Mouse (Mus musculus) kidney, postnatal 0 days (tissue): ENCODE data around the gene Slc25a11. TPM values are rescaled to one million over a fixed set of nuclear protein-coding genes. Genes with fewer than 3 reads are reported as not detected.

Experiments used
- ATAC-seq: fragments of 200-750 bp; cut with Nextera tagmentation; replicated peaks from 2 replicates; pipeline ENCODE4 v1.8.0; 2017; ENCODE audit warnings: low read depth, moderate number of reproducible peaks, moderate TSS enrichment, moderate library complexity; ENCODE audit not compliant: low FRiP score
- DNase-seq: peaks from one replicate; pipeline ENCODE4 v3.0.0-alpha.2; 2016; ENCODE audit warnings: low spot score
- H3K27ac ChIP-seq: fragments of 300-500 bp; sonication (generic); 2 replicates; pipeline ENCODE4 v1.5.1; 2014; ENCODE audit warnings: mild to moderate bottlenecking
- H3K27me3 ChIP-seq: fragments of 300-500 bp; sonication (generic); 2 replicates; pipeline ENCODE4 v1.6.1; 2014; ENCODE audit warnings: low read length, mixed read lengths; ENCODE audit not compliant: insufficient read depth
- H3K36me3 ChIP-seq: fragments of 300-500 bp; sonication (generic); 2 replicates; pipeline ENCODE4 v1.6.1; 2014; ENCODE audit warnings: low read length, mixed read lengths; ENCODE audit not compliant: insufficient read depth
- H3K4me1 ChIP-seq: fragments of 300-500 bp; sonication (generic); replicated peaks from 2 replicates; pipeline ENCODE4 v1.6.1; 2014; ENCODE audit warnings: antibody characterized with exemption, low read length, mixed read lengths; ENCODE audit not compliant: insufficient read depth
- H3K4me2 ChIP-seq: fragments of 300-500 bp; sonication (generic); 2 replicates; pipeline ENCODE4 v1.6.1; 2014; ENCODE audit warnings: mild to moderate bottlenecking, low read length, moderate library complexity, mixed read lengths
- H3K4me3 ChIP-seq: fragments of 300-500 bp; sonication (generic); replicated peaks from 2 replicates; pipeline ENCODE4 v1.5.1; 2014; ENCODE audit warnings: low read depth, low read length
- H3K9ac ChIP-seq: fragments of 300-500 bp; sonication (generic); 2 replicates; pipeline ENCODE4 v1.6.1; 2014; ENCODE audit warnings: low read depth, low read length
- H3K9me3 ChIP-seq: fragments of 300-500 bp; sonication (generic); replicated peaks from 2 replicates; pipeline ENCODE4 v1.6.1; 2016; ENCODE audit warnings: low read length, inconsistent platforms, mixed read lengths
- CTCF ChIP-seq: IDR thresholded peaks from 2 replicates; pipeline ENCODE4 v1.5.1; 2016; ENCODE audit warnings: antibody characterized with exemption, low read depth, mild to moderate bottlenecking, moderate library complexity
- WGBS: fragments of 180-500 bp; shearing (Covaris S2); extraction: QIAGEN DNeasy Blood & Tissue Kit; methylation state at CpG from one replicate; pipeline ENCODE4 v1.1.7; 2014; 5-methylcytosine and 5-hydroxymethylcytosine counted together
- polyA plus RNA-seq: library from polyadenylated mRNA; unstranded; fragments of >200 nt; fragmentation: Nextera tagmentation; extraction: Ambion mirVana; gene quantifications from 2 replicates; pipeline ENCODE4 v1.2.1, GENCODE M21; 2015

Gene Slc25a11
- polyA plus RNA-seq, 1 experiment from 2014 or later = 227 TPM

DNA sequence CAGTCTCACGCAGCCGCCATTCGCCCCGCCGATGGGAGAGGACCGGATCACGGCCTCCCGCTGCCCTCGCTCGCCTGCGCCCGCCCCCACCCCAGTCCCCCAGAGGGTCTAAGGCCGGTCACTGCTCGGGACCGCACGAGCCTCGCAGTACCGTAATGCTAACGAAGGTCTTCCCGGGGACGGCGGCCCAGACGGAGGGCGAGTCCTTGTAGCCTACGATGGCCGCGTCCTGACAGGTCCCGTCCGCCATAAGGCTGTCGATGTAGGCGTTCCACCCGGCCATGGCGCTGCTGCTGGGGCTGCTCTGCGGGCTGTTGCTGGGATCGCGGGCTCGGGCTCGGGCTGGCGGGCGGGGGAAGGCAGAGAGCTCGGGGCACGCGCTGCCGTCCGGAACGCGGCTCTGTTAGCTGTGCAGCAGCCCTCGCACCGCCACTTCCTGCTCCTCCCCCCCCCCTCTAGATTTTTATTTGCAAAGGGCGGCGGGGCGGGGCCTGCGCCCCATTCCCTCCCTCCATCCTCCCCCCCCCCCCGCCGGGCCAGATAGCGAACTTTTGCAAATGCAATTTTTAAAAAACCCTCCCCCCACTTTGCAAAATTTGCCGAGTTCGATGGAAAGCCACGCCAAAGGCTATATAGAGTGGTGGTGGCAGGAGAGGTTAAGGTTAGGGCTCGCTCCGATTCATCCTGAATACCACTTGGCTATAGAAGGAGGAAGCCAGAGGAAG, 7.1 kb upstream of the Slc25a11 start, which contains the start of gene Pfn1:
Pfn1 (minus strand) TSS at position 447 of the 725 bp plus-strand sequence.
- H3K36me3 ChIP-seq = peaks cover 29% of the 10 kb centered on the region
- peak within 1 kb of the TSS; percentile 91 for H3K4me3 ChIP-seq
- ATAC-seq (peak; percentile 33), DNase-seq (peak; percentile 91)
- no peaks in the 10 kb centered on the region for H3K27me3 ChIP-seq
- H3K4me2 ChIP-seq = peak within 1 kb of the TSS; percentile 90
- H3K4me1 ChIP-seq = peaks cover 29% of the 10 kb centered on the region
- peak within 1 kb of the TSS; percentile 98 for H3K9ac ChIP-seq
- under 1% methylated on average over 44 of the region's 61 CpGs for WGBS
- peak within 1 kb of the TSS; percentile 99 for H3K27ac ChIP-seq
- H3K9me3 ChIP-seq = no peaks in the 10 kb centered on the region
- no peak for TF ChIP-seq CTCF

DNA sequence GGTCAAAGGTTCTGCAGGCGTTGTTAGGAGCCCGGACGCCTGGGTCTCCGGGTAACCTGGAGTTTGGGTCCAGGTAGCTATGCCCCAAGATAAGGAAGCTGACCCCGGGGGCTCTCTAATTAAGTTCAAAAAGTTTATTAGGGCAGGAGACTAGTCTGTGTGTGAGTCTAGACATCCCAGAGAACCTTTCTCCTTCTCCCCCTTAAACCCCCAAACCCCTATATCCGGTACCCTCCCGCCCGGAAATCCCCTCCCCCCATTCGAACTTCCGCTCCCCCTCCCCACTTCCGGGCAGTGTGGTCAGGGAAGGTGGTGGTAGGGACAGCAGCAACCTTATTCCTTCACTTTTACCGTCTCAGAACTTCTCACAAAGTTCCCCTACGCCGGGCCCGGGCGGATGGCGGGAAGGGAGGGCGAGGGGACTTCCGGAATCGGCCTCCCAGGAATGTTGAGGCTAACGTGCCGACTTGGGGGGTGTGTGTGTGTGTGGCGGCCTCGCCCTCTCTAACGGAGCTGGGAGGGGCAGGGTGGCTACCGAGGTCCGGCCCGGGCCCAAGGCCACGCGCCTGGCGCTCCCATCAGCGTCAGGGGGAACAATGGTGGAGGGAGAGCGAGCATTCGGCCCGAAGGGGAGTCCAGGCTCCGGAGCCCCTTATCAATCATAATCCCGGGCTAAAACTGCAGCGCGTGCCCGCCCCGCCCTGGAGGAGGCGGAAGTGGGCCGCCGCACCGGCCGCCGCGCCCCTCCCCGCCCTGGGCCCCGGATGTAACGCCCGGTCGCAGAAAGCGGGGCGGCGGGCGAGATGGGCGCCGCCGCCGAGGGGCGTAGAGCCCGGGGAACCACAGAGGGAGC, 6.3 kb upstream of the Slc25a11 start:
- Histone ChIP-seq H3K4me3 (peak overlapping the region; percentile 91), H3K36me3 (peaks cover 37% of the 10 kb centered on the region), H3K27me3 (no peaks in the 10 kb centered on the region), H3K9ac (peak overlapping the region; percentile 98), H3K4me2 (peak overlapping the region; percentile 90), H3K9me3 (no peaks in the 10 kb centered on the region), H3K4me1 (peaks cover 29% of the 10 kb centered on the region), H3K27ac (peak overlapping the region; percentile 99)
- WGBS = under 1% methylated on average over 60 of the region's 63 CpGs
- TF ChIP-seq CTCF = no peak
- DNase-seq (peak; percentile 85), ATAC-seq (peak; percentile 37)

DNA sequence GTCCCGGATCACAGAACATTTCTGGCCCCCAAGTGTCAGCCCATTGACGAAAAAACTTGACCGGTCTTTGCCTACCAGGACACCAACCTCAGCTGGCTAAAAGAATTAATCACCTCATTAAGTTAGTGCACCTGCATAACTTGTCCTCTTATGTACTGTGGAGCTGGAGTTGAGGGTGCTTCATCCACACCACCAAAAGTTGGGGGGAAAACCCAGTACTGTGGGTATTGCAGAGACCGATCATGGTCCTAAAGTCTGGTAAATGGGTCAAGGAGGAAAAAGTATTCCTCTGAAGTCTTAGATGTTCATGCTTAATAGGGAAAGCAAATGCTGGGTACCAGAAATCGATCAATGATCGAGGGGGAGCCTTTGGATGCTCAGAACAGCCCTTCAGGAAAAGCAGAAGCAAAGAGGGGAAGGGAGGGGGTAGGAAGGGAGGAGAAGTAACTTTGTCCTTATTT, 5.6 kb upstream of the Slc25a11 start:
- H3K27me3 ChIP-seq = no peaks in the 10 kb centered on the region
- 30% methylated on average over 6 of the region's 6 CpGs for WGBS
- ATAC-seq = no peak
- H3K9me3 ChIP-seq = no peaks in the 10 kb centered on the region
- H3K27ac ChIP-seq = peak overlapping the region; percentile 99
- H3K4me3 ChIP-seq = peak overlapping the region; percentile 91
- no peak for DNase-seq
- H3K4me1 ChIP-seq = peaks cover 29% of the 10 kb centered on the region
- peak overlapping the region; percentile 90 for H3K4me2 ChIP-seq
- H3K9ac ChIP-seq = peak overlapping the region; percentile 98
- TF ChIP-seq CTCF = no peak
- H3K36me3 ChIP-seq = peaks cover 38% of the 10 kb centered on the region

DNA sequence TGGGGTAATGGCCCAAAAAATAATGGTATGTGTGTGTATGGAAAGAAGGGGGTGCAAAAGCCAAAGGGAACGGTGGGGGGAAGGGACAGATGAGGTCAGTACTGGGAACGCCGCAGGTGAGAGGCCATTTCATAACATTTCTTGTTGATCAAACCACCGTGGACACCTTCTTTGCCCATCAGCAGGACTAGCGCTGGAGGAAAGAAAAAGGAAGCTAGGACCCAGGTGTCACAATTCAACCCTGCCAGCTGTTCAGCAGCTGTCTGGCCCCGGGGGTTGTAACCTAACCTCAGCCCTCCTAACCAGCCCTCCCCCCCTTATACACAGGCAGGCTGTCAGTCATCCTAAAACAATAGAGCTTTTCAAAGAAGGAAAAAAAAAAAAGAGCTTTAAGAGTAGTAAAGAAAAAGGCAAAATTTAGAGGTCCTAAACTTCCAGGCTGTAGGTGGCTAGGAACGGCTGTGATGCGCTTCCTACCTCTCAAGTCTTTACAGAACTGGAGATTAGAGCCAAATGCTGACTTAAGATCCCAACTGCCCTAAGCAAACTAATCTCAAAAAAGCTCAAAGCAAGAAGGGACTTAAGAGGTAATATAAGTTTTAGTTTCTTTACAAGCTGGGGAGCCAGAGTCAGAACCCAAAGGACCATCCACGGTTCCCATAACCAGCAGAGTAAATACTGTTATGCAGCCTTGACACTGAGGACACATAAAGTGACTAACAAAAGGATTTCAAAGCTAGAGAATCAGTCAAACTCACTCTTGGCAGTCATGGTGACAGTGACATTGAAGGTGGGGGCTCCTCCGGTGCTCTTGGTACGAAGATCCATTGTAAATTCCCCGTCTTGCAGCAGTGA, 5.0 kb upstream of the Slc25a11 start:
- 0 out of 2 replicates have a peak overlapping the region, but pooled peaks have one; percentile 31 for H3K27ac ChIP-seq
- no peaks in the 10 kb centered on the region for H3K27me3 ChIP-seq
- H3K4me1 ChIP-seq = peaks cover 23% of the 10 kb centered on the region
- peaks cover 38% of the 10 kb centered on the region for H3K36me3 ChIP-seq
- 42% methylated on average over 12 of the region's 12 CpGs for WGBS
- peak overlapping the region; percentile 90 for H3K4me2 ChIP-seq
- peak; percentile 15 for DNase-seq
- peak overlapping the region; percentile 91 for H3K4me3 ChIP-seq
- ATAC-seq = no peak
- peak overlapping the region; percentile 98 for H3K9ac ChIP-seq
- TF ChIP-seq CTCF = no peak
- no peaks in the 10 kb centered on the region for H3K9me3 ChIP-seq

DNA sequence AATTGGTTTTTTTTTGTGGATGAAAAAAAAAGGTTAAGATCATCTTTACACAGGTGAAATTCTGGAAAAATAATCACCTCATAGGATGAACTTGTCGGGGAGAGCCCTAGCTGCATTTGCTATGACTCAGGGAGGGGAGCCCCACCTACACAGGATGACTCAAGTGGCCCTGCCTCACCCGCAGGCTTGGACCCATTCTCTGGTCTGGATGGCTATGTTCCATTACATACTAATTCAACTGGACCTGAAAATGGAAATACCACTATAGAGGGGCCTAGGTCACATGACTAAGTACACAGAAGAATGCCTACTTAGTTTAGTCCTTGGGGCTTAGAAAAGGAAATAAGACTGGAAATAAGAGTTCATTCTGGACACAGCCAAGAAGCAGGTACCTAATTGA, 4.1 kb upstream of the Slc25a11 start:
- no peaks in the 10 kb centered on the region for H3K9me3 ChIP-seq
- H3K9ac ChIP-seq = no peak overlapping the region
- no peak overlapping the region for H3K4me2 ChIP-seq

More for the DNA sequence above, 4.1 kb upstream of the Slc25a11 start:
- Histone ChIP-seq H3K27me3 (no peaks in the 10 kb centered on the region), H3K36me3 (peaks cover 38% of the 10 kb centered on the region), H3K27ac (no peak overlapping the region), H3K4me3 (no peak overlapping the region), H3K4me1 (peaks cover 17% of the 10 kb centered on the region)
- ATAC-seq (no peak), DNase-seq (no peak)
- no peak for TF ChIP-seq CTCF
- WGBS = 63% methylated on average over 2 of the region's 2 CpGs
